Mouse (Mus musculus): ENCODE results near the gene Gm8237. TPM values are rescaled to one million over a fixed set of nuclear protein-coding genes. Genes with fewer than 3 reads are reported as not detected.

The Gm8237 gene
- polyA plus RNA-seq (2012; rRNA removed): not detected in 2 replicates

DNA sequence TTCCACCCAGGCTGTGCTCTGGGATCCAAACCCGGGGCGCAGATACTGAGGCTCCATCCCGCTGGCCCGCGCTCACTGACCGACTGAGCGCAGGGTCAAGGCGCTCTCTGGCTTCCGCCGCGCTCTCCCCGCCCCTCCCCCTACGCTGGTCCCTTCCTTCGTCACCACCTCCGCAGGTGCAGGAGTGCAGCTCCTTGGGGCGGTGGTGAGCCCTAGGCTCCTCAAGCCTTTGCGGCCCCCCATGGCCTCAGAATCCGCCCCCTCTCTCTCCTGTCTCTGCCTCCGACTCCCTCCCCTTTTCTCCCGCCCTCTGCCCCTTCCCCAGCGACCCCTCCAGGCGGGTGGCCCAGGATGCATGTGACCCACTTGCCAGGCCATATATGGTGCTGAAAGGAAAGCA is at the start of gene Gm8237:
TSS of gene Gm8237 (minus strand) at position 142 of the 400 bp plus-strand sequence.

GRCm38 (mm10) chr14:5830229-5830628 is 50.0 kb downstream of the Gm8237 start, which contains the start of gene Gm3424:
Gene Gm3424, minus strand, starts transcription at chr14:5830329.

Other genes starting within 250 kb of the Gm8237 start
- gene Gm8265, start 247.4 kb downstream of the Gm8237 start, polyA plus RNA-seq (2012; rRNA removed): not detected in 2 replicates
- gene Gm9603, start 192.9 kb downstream of the Gm8237 start, polyA plus RNA-seq (2012; rRNA removed): not detected in 2 replicates
- gene Gm3373, start 138.8 kb downstream of the Gm8237 start, polyA plus RNA-seq (2012; rRNA removed): 0.02 TPM in 1 of 2 replicates, not detected in the other
- 0.05 TPM in 2 replicates for gene Gm3383, start 72.4 kb downstream of the Gm8237 start, polyA plus RNA-seq (2012; rRNA removed)
- gene Gm3424, start 50.1 kb downstream of the Gm8237 start, polyA plus RNA-seq (2012; rRNA removed): not detected in 2 replicates
- 0.02 TPM in 2 replicates for gene Gm3248, start 81.4 kb upstream of the Gm8237 start, polyA plus RNA-seq (2012; rRNA removed)
- gene Gm3453, start 98.8 kb upstream of the Gm8237 start, polyA plus RNA-seq (2012; rRNA removed): not detected in 2 replicates
- gene Gm6337, start 177.9 kb upstream of the Gm8237 start, polyA plus RNA-seq (2012; rRNA removed): not detected in 2 replicates
- gene Gm8206, start 213.6 kb upstream of the Gm8237 start, polyA plus RNA-seq (2012; rRNA removed): 0.02 and 0.04 TPM in 2 replicates
- 0.10 TPM in 2 replicates for gene Gm3468, start 228.3 kb upstream of the Gm8237 start, polyA plus RNA-seq (2012; rRNA removed)
- not detected in 2 replicates for gene Gm3476, start 245.4 kb upstream of the Gm8237 start, polyA plus RNA-seq (2012; rRNA removed)